Mouse (Mus musculus): ENCODE data around the gene Gm6525. TPM values are rescaled to one million over a fixed set of nuclear protein-coding genes. Genes with fewer than 3 reads are reported as not detected.

The Gm6525 gene
- polyA plus RNA-seq, 1 experiment from 2014 or later = not detected

- Histone ChIP-seq H3K36me3 (ENCODE audit: control insufficient read depth, insufficient read depth, low read length) (no peaks in the 10 kb centered on the region), H3K27ac (ENCODE audit: low read depth, low read length) (no peak overlapping the region), H3K4me2 (no peak overlapping the region), H3K27me3 (ENCODE audit: control insufficient read depth, insufficient read depth, low read length) (no peaks in the 10 kb centered on the region), H3K4me3 (ENCODE audit: low read depth, low read length) (no peak overlapping the region), H3K9ac (ENCODE audit: low read depth, low read length) (no peak overlapping the region), H3K9me3 (replicated peaks; ENCODE audit: control insufficient read depth, low read length) (no peaks in the 10 kb centered on the region), H3K4me1 (ENCODE audit: control insufficient read depth, insufficient read depth, low read length) (no peaks in the 10 kb centered on the region)
- no peak for ATAC-seq (replicated peaks; ENCODE audit: insufficient number of reproducible peaks, low FRiP score, low TSS enrichment)
- 88% methylated on average over 9 of the region's 9 CpGs for WGBS (ENCODE audit: insufficient replicate concordance)
These were observed 25.6 kb downstream of the Gm6525 start for GRCm38 (mm10) chr3:84199516-84199915.

GRCm38 (mm10) chr3:84200559-84201420 lies 26.9 kb downstream of the Gm6525 start:
- H3K36me3 ChIP-seq (ENCODE audit: control insufficient read depth, insufficient read depth, low read length) = no peaks in the 10 kb centered on the region

GRCm38 (mm10) chr3:84204640-84205039 lies 30.7 kb downstream of the Gm6525 start:
- Histone ChIP-seq H3K36me3 (ENCODE audit: control insufficient read depth, insufficient read depth, low read length) (no peaks in the 10 kb centered on the region), H3K9ac (ENCODE audit: low read depth, low read length) (no peak overlapping the region), H3K27me3 (ENCODE audit: control insufficient read depth, insufficient read depth, low read length) (no peaks in the 10 kb centered on the region), H3K4me2 (no peak overlapping the region), H3K4me1 (ENCODE audit: control insufficient read depth, insufficient read depth, low read length) (no peaks in the 10 kb centered on the region), H3K27ac (ENCODE audit: low read depth, low read length) (no peak overlapping the region), H3K9me3 (replicated peaks; ENCODE audit: control insufficient read depth, low read length) (no peaks in the 10 kb centered on the region), H3K4me3 (ENCODE audit: low read depth, low read length) (no peak overlapping the region)
- ATAC-seq (replicated peaks; ENCODE audit: insufficient number of reproducible peaks, low FRiP score, low TSS enrichment) = no peak
- 77% methylated on average over 5 of the region's 5 CpGs for WGBS (ENCODE audit: insufficient replicate concordance)

More at GRCm38 (mm10) chr3:84200559-84201420, 26.9 kb downstream of the Gm6525 start:
- no peak overlapping the region for H3K9ac ChIP-seq (ENCODE audit: low read depth, low read length)
- no peak overlapping the region for H3K4me2 ChIP-seq
- H3K27me3 ChIP-seq (ENCODE audit: control insufficient read depth, insufficient read depth, low read length) = no peaks in the 10 kb centered on the region
- no peak for ATAC-seq (replicated peaks; ENCODE audit: insufficient number of reproducible peaks, low FRiP score, low TSS enrichment)
- 70% methylated on average over 13 of the region's 13 CpGs for whole genome bisulfite sequencing (ENCODE audit: insufficient replicate concordance)
- no peak overlapping the region for H3K27ac ChIP-seq (ENCODE audit: low read depth, low read length)
- H3K4me3 ChIP-seq (ENCODE audit: low read depth, low read length) = no peak overlapping the region
- no peaks in the 10 kb centered on the region for H3K9me3 ChIP-seq (replicated peaks; ENCODE audit: control insufficient read depth, low read length)
- H3K4me1 ChIP-seq (ENCODE audit: control insufficient read depth, insufficient read depth, low read length) = no peaks in the 10 kb centered on the region

GRCm38 (mm10) chr3:84205650-84206049 lies 31.7 kb downstream of the Gm6525 start:
- H3K4me1 ChIP-seq (ENCODE audit: control insufficient read depth, insufficient read depth, low read length) = no peaks in the 10 kb centered on the region
- no peak overlapping the region for H3K9ac ChIP-seq (ENCODE audit: low read depth, low read length)
- H3K4me2 ChIP-seq = no peak overlapping the region
- H3K27ac ChIP-seq (ENCODE audit: low read depth, low read length) = no peak overlapping the region
- H3K27me3 ChIP-seq (ENCODE audit: control insufficient read depth, insufficient read depth, low read length) = no peaks in the 10 kb centered on the region
- H3K36me3 ChIP-seq (ENCODE audit: control insufficient read depth, insufficient read depth, low read length) = no peaks in the 10 kb centered on the region
- H3K4me3 ChIP-seq (ENCODE audit: low read depth, low read length) = no peak overlapping the region
- WGBS (ENCODE audit: insufficient replicate concordance) = 75% methylated on average over 6 of the region's 6 CpGs
- no peak for ATAC-seq (replicated peaks; ENCODE audit: insufficient number of reproducible peaks, low FRiP score, low TSS enrichment)
- H3K9me3 ChIP-seq (replicated peaks; ENCODE audit: control insufficient read depth, low read length) = no peaks in the 10 kb centered on the region

DNA sequence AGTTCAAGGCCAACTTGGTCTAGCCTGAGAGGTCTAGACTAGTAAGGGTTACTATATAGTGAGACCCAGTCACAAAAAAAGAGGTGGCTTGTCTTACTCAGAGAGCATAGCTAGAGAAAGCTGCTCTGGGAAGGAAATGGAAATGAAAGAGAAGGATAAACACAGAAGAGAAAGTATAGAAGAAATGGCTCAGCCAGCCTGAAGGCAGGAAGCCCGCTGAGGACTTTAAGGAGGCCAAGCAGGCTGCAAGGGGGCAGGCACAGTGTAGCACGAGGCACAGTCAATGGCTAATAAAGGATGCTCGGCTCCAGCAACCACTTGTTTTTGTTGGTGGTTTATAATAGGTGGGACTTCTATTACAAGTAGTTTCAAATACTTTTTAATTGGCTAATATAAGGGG lies 32.2 kb downstream of the Gm6525 start:
- WGBS (ENCODE audit: insufficient replicate concordance) = 78% methylated on average over 3 of the region's 3 CpGs
- no peak overlapping the region for H3K27ac ChIP-seq (ENCODE audit: low read depth, low read length)
- no peak for ATAC-seq (replicated peaks; ENCODE audit: insufficient number of reproducible peaks, low FRiP score, low TSS enrichment)
- H3K4me3 ChIP-seq (ENCODE audit: low read depth, low read length) = no peak overlapping the region
- no peak overlapping the region for H3K9ac ChIP-seq (ENCODE audit: low read depth, low read length)
- H3K27me3 ChIP-seq (ENCODE audit: control insufficient read depth, insufficient read depth, low read length) = no peaks in the 10 kb centered on the region
- H3K4me1 ChIP-seq (ENCODE audit: control insufficient read depth, insufficient read depth, low read length) = no peaks in the 10 kb centered on the region
- no peaks in the 10 kb centered on the region for H3K36me3 ChIP-seq (ENCODE audit: control insufficient read depth, insufficient read depth, low read length)
- no peaks in the 10 kb centered on the region for H3K9me3 ChIP-seq (replicated peaks; ENCODE audit: control insufficient read depth, low read length)
- H3K4me2 ChIP-seq = no peak overlapping the region

- no peak overlapping the region for H3K4me3 ChIP-seq (ENCODE audit: low read depth, low read length)
- H3K27me3 ChIP-seq (ENCODE audit: control insufficient read depth, insufficient read depth, low read length) = no peaks in the 10 kb centered on the region
- H3K4me2 ChIP-seq = no peak overlapping the region
- H3K27ac ChIP-seq (ENCODE audit: low read depth, low read length) = no peak overlapping the region
- no peaks in the 10 kb centered on the region for H3K9me3 ChIP-seq (replicated peaks; ENCODE audit: control insufficient read depth, low read length)
- WGBS (ENCODE audit: insufficient replicate concordance) = 57% methylated on average over 2 of the region's 2 CpGs
- H3K9ac ChIP-seq (ENCODE audit: low read depth, low read length) = no peak overlapping the region
- no peaks in the 10 kb centered on the region for H3K4me1 ChIP-seq (ENCODE audit: control insufficient read depth, insufficient read depth, low read length)
- no peak for ATAC-seq (replicated peaks; ENCODE audit: insufficient number of reproducible peaks, low FRiP score, low TSS enrichment)
- H3K36me3 ChIP-seq (ENCODE audit: control insufficient read depth, insufficient read depth, low read length) = no peaks in the 10 kb centered on the region
These were observed 33.5 kb downstream of the Gm6525 start for GRCm38 (mm10) chr3:84207366-84207765.

- no peak for ATAC-seq (replicated peaks; ENCODE audit: insufficient number of reproducible peaks, low FRiP score, low TSS enrichment)
- H3K4me3 ChIP-seq (ENCODE audit: low read depth, low read length) = no peak overlapping the region
- H3K4me1 ChIP-seq (ENCODE audit: control insufficient read depth, insufficient read depth, low read length) = no peaks in the 10 kb centered on the region
- WGBS (ENCODE audit: insufficient replicate concordance) = 83% methylated on average over 7 of the region's 7 CpGs
- no peaks in the 10 kb centered on the region for H3K27me3 ChIP-seq (ENCODE audit: control insufficient read depth, insufficient read depth, low read length)
- H3K27ac ChIP-seq (ENCODE audit: low read depth, low read length) = no peak overlapping the region
- H3K4me2 ChIP-seq = no peak overlapping the region
- no peaks in the 10 kb centered on the region for H3K9me3 ChIP-seq (replicated peaks; ENCODE audit: control insufficient read depth, low read length)
- no peak overlapping the region for H3K9ac ChIP-seq (ENCODE audit: low read depth, low read length)
- no peaks in the 10 kb centered on the region for H3K36me3 ChIP-seq (ENCODE audit: control insufficient read depth, insufficient read depth, low read length)
These were observed 34.6 kb downstream of the Gm6525 start for GRCm38 (mm10) chr3:84208475-84208874.

- Histone ChIP-seq H3K27me3 (ENCODE audit: control insufficient read depth, insufficient read depth, low read length) (no peaks in the 10 kb centered on the region), H3K36me3 (ENCODE audit: control insufficient read depth, insufficient read depth, low read length) (no peaks in the 10 kb centered on the region), H3K9me3 (replicated peaks; ENCODE audit: control insufficient read depth, low read length) (no peaks in the 10 kb centered on the region), H3K27ac (ENCODE audit: low read depth, low read length) (no peak overlapping the region), H3K4me3 (ENCODE audit: low read depth, low read length) (no peak overlapping the region), H3K4me2 (no peak overlapping the region), H3K4me1 (ENCODE audit: control insufficient read depth, insufficient read depth, low read length) (no peaks in the 10 kb centered on the region), H3K9ac (ENCODE audit: low read depth, low read length) (no peak overlapping the region)
- 87% methylated on average over 7 of the region's 7 CpGs for WGBS (ENCODE audit: insufficient replicate concordance)
- ATAC-seq (replicated peaks; ENCODE audit: insufficient number of reproducible peaks, low FRiP score, low TSS enrichment) = no peak
These were observed 35.1 kb downstream of the Gm6525 start for GRCm38 (mm10) chr3:84208917-84209513.
